Mouse (Mus musculus): ENCODE data around the gene Pip5k1b. TPM values are rescaled to one million over a fixed set of nuclear protein-coding genes. Genes with fewer than 3 reads are reported as not detected.

Pip5k1b gene
- total RNA-seq, 1 experiment, result 2.1 TPM

DNA sequence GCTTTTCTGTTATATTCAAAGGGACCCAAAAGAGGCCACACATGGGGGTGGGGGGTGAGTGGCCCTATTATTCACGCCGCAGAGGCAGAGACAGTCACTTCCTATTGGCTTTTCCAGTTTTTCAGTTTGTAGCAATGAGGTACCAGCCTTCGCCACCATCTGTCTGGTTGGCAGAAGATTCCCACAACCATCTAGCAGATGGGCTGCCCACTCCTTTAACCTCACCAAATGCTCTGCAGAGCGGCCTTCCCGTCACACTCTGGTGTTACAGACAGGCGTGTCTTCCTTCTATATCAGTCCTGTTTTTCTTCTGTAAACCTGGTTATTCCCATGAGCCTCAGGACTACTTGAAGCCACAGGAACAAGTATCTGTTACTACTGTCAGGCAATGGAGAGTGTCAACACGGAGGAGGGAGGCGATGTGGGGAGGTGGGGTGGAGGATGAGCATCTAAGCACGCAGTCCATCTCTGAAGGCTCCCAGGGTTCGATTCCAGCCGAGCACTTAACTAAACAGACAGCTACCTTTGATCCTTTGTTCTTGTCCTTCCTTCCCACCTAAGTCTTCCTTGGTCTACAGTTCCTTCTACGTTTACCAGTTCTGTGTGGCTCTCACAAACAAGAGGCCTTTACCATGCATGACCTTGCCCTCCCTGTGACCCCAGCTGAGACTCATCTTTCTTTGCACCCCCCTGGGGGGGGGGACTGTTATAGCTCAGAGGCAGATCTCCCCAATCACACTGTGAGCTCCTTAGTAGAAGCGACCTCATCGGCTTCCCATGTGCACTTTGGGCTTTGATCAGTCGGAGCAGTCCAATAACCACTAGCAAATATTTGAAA is 32.0 kb downstream of the Pip5k1b start:
- TF ChIP-seq HCFC1 (IDR thresholded peaks at IDR 0.05; ENCODE audit: borderline replicate concordance, insufficient read depth, low read length) (no peak), ZC3H11A (IDR thresholded peaks at IDR 0.05; ENCODE audit: borderline replicate concordance, low read depth, low read length) (no peak), CHD2 (IDR thresholded peaks at IDR 0.05; ENCODE audit: low read depth, low read length) (no peak), MAFK (IDR thresholded peaks at IDR 0.05; ENCODE audit: insufficient read depth, low read depth, low read length) (no peak), ZNF384 (IDR thresholded peaks at IDR 0.05; ENCODE audit: low read depth, low read length) (no peak)
- Histone ChIP-seq H3K9me3 (ENCODE audit: control insufficient read depth, insufficient read depth, low read depth, low read length) (no peaks in the 10 kb centered on the region), H3K36me3 (ENCODE audit: control insufficient read depth, insufficient read depth, low read length, poor library complexity, severe bottlenecking) (no peaks in the 10 kb centered on the region), H3K9ac (ENCODE audit: insufficient read depth, low read depth, low read length, poor library complexity, severe bottlenecking) (no peak overlapping the region), H3K4me3 (ENCODE audit: insufficient read depth in 1 of 2, low read depth in 1 of 2, low read length in 2 of 2, poor library complexity in 1 of 2, severe bottlenecking in 1 of 2) (no peak overlapping the region), H3K27ac (ENCODE audit: insufficient read depth, low read depth, low read length, poor library complexity, severe bottlenecking) (no peak overlapping the region), H3K4me1 (ENCODE audit: control insufficient read depth in 2 of 2, insufficient read depth in 2 of 2, low read length in 2 of 2, poor library complexity in 1 of 2) (peaks cover 0 to 2% of the 10 kb centered on the region in 2 experiments; a peak in 2 of 4 replicates)
- in situ Hi-C loops (cut with MboI; ENCODE audit: low sequenced_read_pairs in 2 of 2, unreplicated experiment in 2 of 2), result no loop called here
- DNase-seq (ENCODE audit: low read depth, low spot score), result peak; percentile 22

DNA sequence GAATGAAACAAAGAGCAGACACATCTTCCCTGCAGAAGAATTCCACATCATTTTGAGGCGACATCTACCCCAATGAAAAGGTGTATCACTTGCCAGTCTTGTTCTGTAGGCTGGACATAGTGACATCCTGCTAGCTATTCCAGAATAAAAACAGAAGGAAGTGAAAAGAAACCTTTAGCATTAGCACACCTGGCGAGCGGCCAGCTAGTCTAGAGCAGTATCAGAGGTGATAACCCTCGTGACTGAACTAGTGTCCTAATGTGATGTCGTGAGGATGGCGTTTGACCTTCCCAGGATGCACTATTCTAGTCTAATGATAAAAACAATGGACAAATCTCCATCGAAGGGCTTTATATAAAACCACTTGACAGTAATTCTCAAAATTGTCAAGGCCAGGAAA is 33.7 kb downstream of the Pip5k1b start:
- TF ChIP-seq HCFC1 (IDR thresholded peaks at IDR 0.05; ENCODE audit: borderline replicate concordance, insufficient read depth, low read length) (no peak), ZNF384 (IDR thresholded peaks at IDR 0.05; ENCODE audit: low read depth, low read length) (no peak), CHD2 (IDR thresholded peaks at IDR 0.05; ENCODE audit: low read depth, low read length) (no peak), MAFK (IDR thresholded peaks at IDR 0.05; ENCODE audit: insufficient read depth, low read depth, low read length) (no peak), ZC3H11A (IDR thresholded peaks at IDR 0.05; ENCODE audit: borderline replicate concordance, low read depth, low read length) (no peak)
- no peaks in the 10 kb centered on the region for H3K9me3 ChIP-seq (ENCODE audit: control insufficient read depth, insufficient read depth, low read depth, low read length)
- H3K4me1 ChIP-seq (ENCODE audit: control insufficient read depth in 2 of 2, insufficient read depth in 2 of 2, low read length in 2 of 2, poor library complexity in 1 of 2), result peaks cover 0 to 2% of the 10 kb centered on the region in 2 experiments; a peak in 1 of 4 replicates
- no peak overlapping the region for H3K9ac ChIP-seq (ENCODE audit: insufficient read depth, low read depth, low read length, poor library complexity, severe bottlenecking)
- no peaks in the 10 kb centered on the region for H3K36me3 ChIP-seq (ENCODE audit: control insufficient read depth, insufficient read depth, low read length, poor library complexity, severe bottlenecking)
- no peak for DNase-seq (ENCODE audit: low read depth, low spot score)
- H3K27ac ChIP-seq (ENCODE audit: insufficient read depth, low read depth, low read length, poor library complexity, severe bottlenecking), result no peak overlapping the region
- in situ Hi-C loops (cut with MboI; ENCODE audit: low sequenced_read_pairs in 2 of 2, unreplicated experiment in 2 of 2), result no loop called here
- H3K4me3 ChIP-seq (ENCODE audit: insufficient read depth in 1 of 2, low read depth in 1 of 2, low read length in 2 of 2, poor library complexity in 1 of 2, severe bottlenecking in 1 of 2), result no peak overlapping the region

DNA sequence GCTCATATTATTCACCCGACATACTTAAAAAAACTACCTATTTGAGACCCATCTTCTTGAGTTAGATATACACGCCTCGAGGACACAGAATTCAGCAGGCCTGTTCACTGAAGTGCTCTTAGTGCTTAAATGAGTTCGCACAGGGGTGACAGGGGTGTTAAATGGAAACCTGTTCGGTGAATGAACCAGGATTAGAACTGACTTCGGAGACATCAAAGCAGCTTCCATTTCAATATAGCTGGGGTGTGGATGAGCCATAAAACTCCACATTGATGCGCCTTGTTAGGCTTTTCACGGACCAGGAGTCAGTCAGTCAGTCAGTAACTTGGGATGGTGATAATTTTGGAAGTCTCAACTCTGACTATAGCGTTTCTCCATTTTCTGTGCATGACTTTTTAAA is 34.5 kb downstream of the Pip5k1b start:
- no peaks in the 10 kb centered on the region for H3K9me3 ChIP-seq (ENCODE audit: control insufficient read depth, insufficient read depth, low read depth, low read length)
- in situ Hi-C loops (cut with MboI; ENCODE audit: low sequenced_read_pairs in 2 of 2, unreplicated experiment in 2 of 2), result no loop called here
- H3K9ac ChIP-seq (ENCODE audit: insufficient read depth, low read depth, low read length, poor library complexity, severe bottlenecking), result no peak overlapping the region
- H3K36me3 ChIP-seq (ENCODE audit: control insufficient read depth, insufficient read depth, low read length, poor library complexity, severe bottlenecking), result no peaks in the 10 kb centered on the region
- DNase-seq (ENCODE audit: low read depth, low spot score), result no peak
- H3K4me3 ChIP-seq (ENCODE audit: insufficient read depth in 1 of 2, low read depth in 1 of 2, low read length in 2 of 2, poor library complexity in 1 of 2, severe bottlenecking in 1 of 2), result no peak overlapping the region
- peaks cover 0 to 2% of the 10 kb centered on the region in 2 experiments; a peak in 1 of 4 replicates for H3K4me1 ChIP-seq (ENCODE audit: control insufficient read depth in 2 of 2, insufficient read depth in 2 of 2, low read length in 2 of 2, poor library complexity in 1 of 2)
- H3K27ac ChIP-seq (ENCODE audit: insufficient read depth, low read depth, low read length, poor library complexity, severe bottlenecking), result no peak overlapping the region
- no peak for TF ChIP-seq HCFC1 (IDR thresholded peaks at IDR 0.05; ENCODE audit: borderline replicate concordance, insufficient read depth, low read length)
- TF ChIP-seq ZC3H11A (IDR thresholded peaks at IDR 0.05; ENCODE audit: borderline replicate concordance, low read depth, low read length), result no peak
- no peak for TF ChIP-seq CHD2 (IDR thresholded peaks at IDR 0.05; ENCODE audit: low read depth, low read length)
- TF ChIP-seq MAFK (IDR thresholded peaks at IDR 0.05; ENCODE audit: insufficient read depth, low read depth, low read length), result no peak
- TF ChIP-seq ZNF384 (IDR thresholded peaks at IDR 0.05; ENCODE audit: low read depth, low read length), result no peak

DNA sequence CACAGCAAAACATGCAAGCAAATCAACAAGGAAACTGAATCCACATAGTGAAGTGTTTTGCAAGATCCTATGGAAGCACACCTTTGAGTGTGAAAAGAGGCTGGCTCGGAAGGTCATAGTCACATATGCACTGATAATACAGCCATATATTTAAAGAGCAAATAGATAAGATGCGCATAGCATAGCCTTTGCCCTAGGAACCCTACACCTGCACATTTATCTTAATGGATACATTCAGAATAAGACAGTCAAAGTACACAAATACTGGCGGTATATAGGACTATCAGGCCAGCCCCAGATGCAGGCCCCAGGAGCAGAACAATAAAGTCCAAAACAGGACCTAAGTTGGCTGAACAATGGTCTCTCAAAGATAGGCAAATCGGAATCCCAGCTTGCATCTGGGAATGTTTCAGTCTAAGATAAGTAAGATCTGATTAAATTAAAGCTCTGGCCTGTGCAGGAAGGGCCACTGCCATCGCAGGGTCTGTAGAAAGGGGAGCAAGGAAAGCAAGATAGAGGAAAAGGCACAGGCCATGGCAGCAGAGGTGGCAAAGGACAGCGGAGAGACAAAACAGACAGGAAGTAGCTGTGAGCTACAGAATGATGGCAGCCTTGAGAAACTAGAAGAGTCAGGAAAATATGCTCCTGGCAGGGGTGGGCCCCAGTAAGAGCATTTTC is 35.8 kb downstream of the Pip5k1b start:
- H3K36me3 ChIP-seq (ENCODE audit: control insufficient read depth, insufficient read depth, low read length, poor library complexity, severe bottlenecking), result no peaks in the 10 kb centered on the region
- H3K4me1 ChIP-seq (ENCODE audit: control insufficient read depth in 2 of 2, insufficient read depth in 2 of 2, low read length in 2 of 2, poor library complexity in 1 of 2), result peaks cover 0 to 2% of the 10 kb centered on the region in 2 experiments; a peak in 1 of 4 replicates
- no peak overlapping the region for H3K27ac ChIP-seq (ENCODE audit: insufficient read depth, low read depth, low read length, poor library complexity, severe bottlenecking)
- TF ChIP-seq HCFC1 (IDR thresholded peaks at IDR 0.05; ENCODE audit: borderline replicate concordance, insufficient read depth, low read length), result no peak
- no peak for TF ChIP-seq ZNF384 (IDR thresholded peaks at IDR 0.05; ENCODE audit: low read depth, low read length)
- no peak for TF ChIP-seq MAFK (IDR thresholded peaks at IDR 0.05; ENCODE audit: insufficient read depth, low read depth, low read length)
- in situ Hi-C loops (cut with MboI; ENCODE audit: low sequenced_read_pairs in 2 of 2, unreplicated experiment in 2 of 2), result no loop called here
- no peak for DNase-seq (ENCODE audit: low read depth, low spot score)
- no peak overlapping the region for H3K9ac ChIP-seq (ENCODE audit: insufficient read depth, low read depth, low read length, poor library complexity, severe bottlenecking)
- no peaks in the 10 kb centered on the region for H3K9me3 ChIP-seq (ENCODE audit: control insufficient read depth, insufficient read depth, low read depth, low read length)
- no peak overlapping the region for H3K4me3 ChIP-seq (ENCODE audit: insufficient read depth in 1 of 2, low read depth in 1 of 2, low read length in 2 of 2, poor library complexity in 1 of 2, severe bottlenecking in 1 of 2)
